Mouse (Mus musculus) heart, embryonic 15.5 days (tissue): Measurements from ENCODE around the gene Wdr11. TPM values are rescaled to one million over a fixed set of nuclear protein-coding genes. Genes with fewer than 3 reads are reported as not detected.

Experiments
- ATAC-seq: fragments of 200-750 bp; cut with Nextera tagmentation; replicated peaks from 2 replicates; pipeline ENCODE4 v1.8.0; 2017; ENCODE audit warnings: low read depth, moderate TSS enrichment; ENCODE audit not compliant: insufficient number of reproducible peaks, insufficient read depth, low FRiP score
- H3K27ac ChIP-seq: fragments of 300-500 bp; sonication (generic); 2 replicates; pipeline ENCODE4 v1.5.1; 2015; ENCODE audit warnings: mild to moderate bottlenecking, inconsistent platforms
- H3K27me3 ChIP-seq: fragments of 300-500 bp; sonication (generic); 2 replicates; pipeline ENCODE4 v1.6.1; 2015; ENCODE audit warnings: inconsistent platforms
- H3K36me3 ChIP-seq: fragments of 300-500 bp; sonication (generic); 2 replicates; pipeline ENCODE4 v1.6.1; 2015; ENCODE audit warnings: mild to moderate bottlenecking, inconsistent platforms
- H3K4me1 ChIP-seq: fragments of 300-500 bp; sonication (generic); replicated peaks from 2 replicates; pipeline ENCODE4 v1.6.1; 2015; ENCODE audit warnings: inconsistent platforms
- H3K4me2 ChIP-seq: fragments of 300-500 bp; sonication (generic); 2 replicates; pipeline ENCODE4 v1.6.1; 2015; ENCODE audit warnings: inconsistent platforms, mild to moderate bottlenecking, moderate library complexity
- H3K4me3 ChIP-seq: fragments of 300-500 bp; sonication (generic); 2 replicates; pipeline ENCODE4 v1.5.1; 2015; ENCODE audit warnings: mild to moderate bottlenecking, inconsistent platforms
- H3K9ac ChIP-seq: fragments of 300-500 bp; sonication (generic); 2 replicates; pipeline ENCODE4 v1.6.1; 2015; ENCODE audit warnings: mild to moderate bottlenecking, inconsistent platforms
- H3K9me3 ChIP-seq: fragments of 300-500 bp; sonication (generic); replicated peaks from 2 replicates; pipeline ENCODE4 v1.6.1; 2016; ENCODE audit warnings: inconsistent platforms
- WGBS: fragments of 180-500 bp; shearing (Covaris S2); methylation state at CpG from one replicate; pipeline ENCODE4 v1.1.7; 2015; ENCODE audit warnings: mixed read lengths; 5-methylcytosine and 5-hydroxymethylcytosine counted together
- polyA plus RNA-seq: library from polyadenylated mRNA; unstranded; fragments of >200 nt; fragmentation: Nextera tagmentation; extraction: Ambion mirVana; gene quantifications from 2 replicates; pipeline ENCODE4 v1.2.1, GENCODE M21; 2015

Wdr11 gene
- polyA plus RNA-seq, 1 experiment from 2014 or later = 20.7 TPM

GRCm38 (mm10) chr7:129653791-129654271 lies 62.2 kb downstream of the Wdr11 start:
- no peak overlapping the region for H3K4me3 ChIP-seq
- H3K27ac ChIP-seq = no peak overlapping the region
- peaks cover 22% of the 10 kb centered on the region for H3K4me1 ChIP-seq
- H3K4me2 ChIP-seq = no peak overlapping the region
- ATAC-seq = no peak
- H3K27me3 ChIP-seq = peaks cover 3% of the 10 kb centered on the region
- H3K36me3 ChIP-seq = no peaks in the 10 kb centered on the region
- 13% methylated on average over 11 of the region's 11 CpGs for WGBS
- H3K9ac ChIP-seq = no peak overlapping the region
- no peaks in the 10 kb centered on the region for H3K9me3 ChIP-seq

- no peak for ATAC-seq
- H3K4me2 ChIP-seq = no peak overlapping the region
- WGBS = 32% methylated on average over 12 of the region's 12 CpGs
- no peaks in the 10 kb centered on the region for H3K36me3 ChIP-seq
- H3K27ac ChIP-seq = no peak overlapping the region
- H3K4me1 ChIP-seq = peaks cover 22% of the 10 kb centered on the region
- no peak overlapping the region for H3K4me3 ChIP-seq
- no peaks in the 10 kb centered on the region for H3K9me3 ChIP-seq
- H3K27me3 ChIP-seq = peaks cover 3% of the 10 kb centered on the region
- no peak overlapping the region for H3K9ac ChIP-seq
Observed at GRCm38 (mm10) chr7:129654923-129655322, 63.3 kb downstream of the Wdr11 start.

- Histone ChIP-seq H3K4me2 (no peak overlapping the region), H3K36me3 (no peaks in the 10 kb centered on the region), H3K4me1 (peaks cover 16% of the 10 kb centered on the region), H3K9me3 (no peaks in the 10 kb centered on the region), H3K9ac (no peak overlapping the region), H3K4me3 (no peak overlapping the region), H3K27ac (no peak overlapping the region), H3K27me3 (peaks cover 3% of the 10 kb centered on the region)
- ATAC-seq = no peak
- 72% methylated on average over 14 of the region's 14 CpGs for WGBS
Observed at GRCm38 (mm10) chr7:129655604-129656226, 64.1 kb downstream of the Wdr11 start.

GRCm38 (mm10) chr7:129657867-129658266 lies 66.2 kb downstream of the Wdr11 start:
- Histone ChIP-seq H3K27ac (no peak overlapping the region), H3K36me3 (no peaks in the 10 kb centered on the region)

DNA sequence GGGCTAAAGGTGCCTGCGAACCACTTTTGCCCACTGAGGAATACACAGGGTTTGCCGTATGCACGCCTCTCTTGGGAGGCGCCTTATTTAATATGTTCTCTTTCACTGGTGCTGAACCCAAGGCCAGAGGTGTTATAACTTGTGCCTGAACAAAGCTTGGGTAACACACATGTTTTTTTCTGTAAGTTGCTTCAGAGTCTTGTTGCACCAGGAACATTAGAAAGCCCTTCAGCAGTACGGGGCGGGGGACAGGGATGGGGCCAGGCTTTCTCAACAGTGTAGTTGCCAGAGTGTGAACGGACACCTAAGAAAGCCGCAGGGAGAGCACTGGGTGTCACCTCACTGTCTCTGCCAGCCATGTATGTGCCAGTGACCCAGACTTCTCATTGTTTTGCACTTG lies 68.1 kb downstream of the Wdr11 start:
- Histone ChIP-seq H3K4me3 (no peak overlapping the region), H3K4me2 (no peak overlapping the region), H3K36me3 (no peaks in the 10 kb centered on the region), H3K27me3 (no peaks in the 10 kb centered on the region), H3K9me3 (no peaks in the 10 kb centered on the region), H3K27ac (no peak overlapping the region), H3K9ac (no peak overlapping the region), H3K4me1 (peaks cover 10% of the 10 kb centered on the region; the same call in 1 of the 2 replicates)
- 84% methylated on average over 8 of the region's 8 CpGs for WGBS
- no peak for ATAC-seq

More at GRCm38 (mm10) chr7:129657867-129658266, 66.2 kb downstream of the Wdr11 start:
- 81% methylated on average over 8 of the region's 8 CpGs for WGBS
- Histone ChIP-seq H3K4me2 (no peak overlapping the region), H3K4me3 (no peak overlapping the region), H3K4me1 (peaks cover 9% of the 10 kb centered on the region; the same call in 1 of the 2 replicates), H3K9ac (no peak overlapping the region), H3K9me3 (no peaks in the 10 kb centered on the region), H3K27me3 (peaks cover 3% of the 10 kb centered on the region)
- no peak for ATAC-seq

DNA sequence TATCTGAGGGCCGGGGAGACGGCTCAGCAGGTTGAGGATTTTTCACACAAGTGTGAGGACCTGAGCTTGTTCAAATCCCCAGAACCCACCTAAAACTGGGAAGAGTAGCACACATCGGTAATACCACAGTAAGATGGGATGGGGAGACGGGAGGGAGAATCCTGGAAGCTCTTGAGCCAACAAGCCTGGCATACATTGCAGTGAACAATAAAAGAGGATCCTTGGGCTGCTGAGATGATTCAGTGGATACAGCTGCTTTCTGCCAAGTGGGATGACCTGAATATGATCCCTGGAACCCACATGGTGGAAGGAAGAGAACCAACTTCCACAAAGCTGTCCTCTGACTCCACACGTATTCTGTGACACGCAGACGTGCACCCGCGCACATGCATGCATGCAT lies 68.9 kb downstream of the Wdr11 start:
- no peak overlapping the region for H3K27ac ChIP-seq
- no peaks in the 10 kb centered on the region for H3K27me3 ChIP-seq
- H3K9ac ChIP-seq = no peak overlapping the region
- WGBS = 89% methylated on average over 9 of the region's 9 CpGs
- H3K36me3 ChIP-seq = no peaks in the 10 kb centered on the region
- H3K4me2 ChIP-seq = no peak overlapping the region
- H3K9me3 ChIP-seq = no peaks in the 10 kb centered on the region
- no peak overlapping the region for H3K4me3 ChIP-seq
- peaks cover 8% of the 10 kb centered on the region; the same call in 1 of the 2 replicates for H3K4me1 ChIP-seq
- no peak for ATAC-seq

GRCm38 (mm10) chr7:129662051-129662789 lies 70.6 kb downstream of the Wdr11 start:
- no peak overlapping the region for H3K4me3 ChIP-seq
- no peaks in the 10 kb centered on the region for H3K9me3 ChIP-seq
- H3K36me3 ChIP-seq = no peaks in the 10 kb centered on the region
- no peak overlapping the region for H3K27ac ChIP-seq
- no peak overlapping the region for H3K4me2 ChIP-seq
- peaks cover 8% of the 10 kb centered on the region; the same call in 1 of the 2 replicates for H3K4me1 ChIP-seq
- ATAC-seq = no peak
- H3K27me3 ChIP-seq = no peaks in the 10 kb centered on the region
- WGBS = 70% methylated on average over 16 of the region's 16 CpGs
- H3K9ac ChIP-seq = no peak overlapping the region

DNA sequence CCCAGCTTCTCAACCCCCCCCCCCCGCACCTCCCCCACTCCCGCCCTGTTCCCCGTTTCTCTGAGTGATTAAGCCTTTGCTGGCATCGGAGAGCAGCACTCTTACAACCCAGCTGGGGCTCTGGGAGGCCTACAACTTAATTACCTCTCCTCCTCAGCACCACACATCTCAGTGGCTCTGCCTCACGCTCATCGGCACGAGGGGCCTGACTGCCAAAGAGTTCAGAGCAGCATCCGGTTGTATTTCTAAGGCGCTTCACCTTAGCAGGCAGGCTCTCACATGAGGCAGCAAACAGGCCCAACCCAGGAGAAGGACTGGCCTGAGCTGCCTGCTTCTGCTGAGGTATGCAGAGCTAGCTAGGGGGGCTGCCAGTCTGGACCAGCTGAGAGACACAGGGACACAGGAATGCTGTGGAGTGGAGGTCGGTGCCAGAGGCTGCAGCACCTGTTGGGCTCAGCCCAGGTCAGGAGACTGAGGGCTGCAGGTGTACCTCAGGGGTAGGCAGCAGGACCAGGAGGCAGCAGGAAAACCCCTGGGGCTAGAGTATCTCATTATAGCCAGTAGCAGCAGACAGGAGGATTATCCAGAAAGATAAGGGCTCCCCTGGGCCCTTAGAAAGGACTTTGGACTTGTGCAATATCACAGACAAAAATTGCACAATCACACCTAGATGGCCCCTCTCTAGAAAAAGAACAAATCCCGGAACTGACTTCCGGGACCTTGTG lies 72.3 kb downstream of the Wdr11 start:
- H3K36me3 ChIP-seq = no peaks in the 10 kb centered on the region
- H3K27me3 ChIP-seq = no peaks in the 10 kb centered on the region
- H3K9ac ChIP-seq = no peak overlapping the region
- H3K4me2 ChIP-seq = no peak overlapping the region
- WGBS = 34% methylated on average over 12 of the region's 12 CpGs
- peaks cover 8% of the 10 kb centered on the region; the same call in 1 of the 2 replicates for H3K4me1 ChIP-seq
- H3K9me3 ChIP-seq = no peaks in the 10 kb centered on the region
- H3K4me3 ChIP-seq = no peak overlapping the region
- H3K27ac ChIP-seq = no peak overlapping the region
- ATAC-seq = no peak

- WGBS = 85% methylated on average over 3 of the region's 3 CpGs
- Histone ChIP-seq H3K27me3 (no peaks in the 10 kb centered on the region), H3K4me3 (no peak overlapping the region), H3K27ac (no peak overlapping the region), H3K9ac (no peak overlapping the region), H3K36me3 (no peaks in the 10 kb centered on the region), H3K4me2 (no peak overlapping the region), H3K9me3 (no peaks in the 10 kb centered on the region), H3K4me1 (peaks cover 8% of the 10 kb centered on the region; the same call in 1 of the 2 replicates)
- no peak for ATAC-seq
Observed at GRCm38 (mm10) chr7:129665411-129665810, 73.7 kb downstream of the Wdr11 start.

DNA sequence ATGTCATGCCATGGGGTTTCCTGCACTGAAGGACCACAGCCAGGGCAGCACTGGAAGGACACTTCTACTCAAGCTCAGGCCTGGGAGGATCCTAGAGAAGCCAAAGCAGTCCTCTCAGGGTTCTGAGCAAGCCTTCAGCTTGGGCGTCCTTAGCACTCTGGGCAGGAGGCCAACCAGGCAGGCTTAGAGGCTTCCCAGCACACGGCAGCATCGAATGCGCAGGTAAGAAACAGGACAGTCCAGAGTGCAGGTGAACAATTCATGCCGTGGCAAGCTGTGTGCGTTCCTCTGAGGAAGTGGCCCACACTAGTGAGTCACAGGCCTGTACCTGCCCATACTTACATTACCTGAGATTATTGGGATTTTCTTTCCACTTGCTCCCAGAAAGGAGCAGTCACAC lies 74.3 kb downstream of the Wdr11 start:
- no peak for ATAC-seq
- H3K9me3 ChIP-seq = no peaks in the 10 kb centered on the region

GRCm38 (mm10) chr7:129666526-129666925 lies 74.9 kb downstream of the Wdr11 start:
- 67% methylated on average over 2 of the region's 2 CpGs for WGBS
- Histone ChIP-seq H3K4me1 (peaks cover 8% of the 10 kb centered on the region; the same call in 1 of the 2 replicates), H3K36me3 (no peaks in the 10 kb centered on the region), H3K27ac (peak overlapping the region; percentile 3; the same call in 1 of the 2 replicates), H3K4me2 (no peak overlapping the region), H3K4me3 (no peak overlapping the region), H3K9ac (no peak overlapping the region), H3K27me3 (no peaks in the 10 kb centered on the region), H3K9me3 (no peaks in the 10 kb centered on the region)
- no peak for ATAC-seq

More for the DNA sequence above, 74.3 kb downstream of the Wdr11 start:
- Histone ChIP-seq H3K36me3 (no peaks in the 10 kb centered on the region), H3K4me1 (peaks cover 8% of the 10 kb centered on the region; the same call in 1 of the 2 replicates), H3K4me3 (no peak overlapping the region), H3K9ac (no peak overlapping the region), H3K27ac (no peak overlapping the region), H3K27me3 (no peaks in the 10 kb centered on the region), H3K4me2 (no peak overlapping the region)
- 61% methylated on average over 6 of the region's 6 CpGs for WGBS
